Mouse (Mus musculus): ENCODE results near the gene Gcnt2.
"Not testable (repeated sequence)": the region's sequence is repeated elsewhere in the genome, so short reads cannot be mapped to it uniquely, and the experiment has no call there.

Gcnt2 gene

GRCm38 (mm10) chr13:40987608-40988303 lies 128.2 kb downstream of the Gcnt2 start:
- in situ Hi-C loops (cut with MboI; ENCODE audit: unreplicated experiment in 2 of 2) = not testable (repeated sequence)

GRCm38 (mm10) chr13:40988418-40988817 lies 128.9 kb downstream of the Gcnt2 start:
- in situ Hi-C loops (cut with MboI; ENCODE audit: unreplicated experiment in 2 of 2) = no loop called here

- in situ Hi-C loops (cut with MboI; ENCODE audit: unreplicated experiment in 2 of 2) = no loop called here
Observed at GRCm38 (mm10) chr13:40994487-40995263, 135.1 kb downstream of the Gcnt2 start.

- in situ Hi-C loops (cut with MboI; ENCODE audit: unreplicated experiment in 2 of 2) = not testable (repeated sequence)
Observed at GRCm38 (mm10) chr13:40998537-40998936, 139.0 kb downstream of the Gcnt2 start.

GRCm38 (mm10) chr13:41000140-41000925 lies 140.8 kb downstream of the Gcnt2 start:
- in situ Hi-C loops (cut with MboI; ENCODE audit: unreplicated experiment in 2 of 2) = loop anchor here (10.0 to 25.0 kb wide), 3 partner anchors 237 to 612 kb away; partner anchors contain the start of genes Smim13 (in 2 of the 2) and Tmem170b (in 2 of the 2)

- in situ Hi-C loops (cut with MboI; ENCODE audit: unreplicated experiment in 2 of 2) = loop anchor here (10.0 to 25.0 kb wide), 3 partner anchors 236 to 611 kb away; partner anchors contain the start of genes Smim13 (in 2 of the 2) and Tmem170b (in 2 of the 2)
Observed at GRCm38 (mm10) chr13:41000926-41001639, 141.5 kb downstream of the Gcnt2 start, which contains the start of gene Pak1ip1. Gene Pak1ip1, plus strand, starts transcription at chr13:41001023.

- in situ Hi-C loops (cut with MboI; ENCODE audit: unreplicated experiment in 2 of 2) = loop anchor here (10.0 to 25.0 kb wide), 3 partner anchors 235 to 610 kb away; partner anchors contain the start of genes Smim13 (in 2 of the 2) and Tmem170b (in 2 of the 2)
Observed at GRCm38 (mm10) chr13:41002001-41002400, 142.4 kb downstream of the Gcnt2 start.

- in situ Hi-C loops (cut with MboI; ENCODE audit: unreplicated experiment in 2 of 2) = loop anchor here (10.0 to 25.0 kb wide), 3 partner anchors 231 to 606 kb away; partner anchors contain the start of genes Smim13 (in 2 of the 2) and Tmem170b (in 2 of the 2)
Observed at GRCm38 (mm10) chr13:41006244-41006643, 146.7 kb downstream of the Gcnt2 start.

GRCm38 (mm10) chr13:41008271-41008670 lies 148.7 kb downstream of the Gcnt2 start:
- in situ Hi-C loops (cut with MboI; ENCODE audit: unreplicated experiment in 2 of 2) = loop anchor here (10.0 to 25.0 kb wide), 3 partner anchors 229 to 604 kb away; partner anchors contain the start of genes Smim13 (in 2 of the 2) and Tmem170b (in 2 of the 2)

GRCm38 (mm10) chr13:41008946-41009345 lies 149.4 kb downstream of the Gcnt2 start:
- in situ Hi-C loops (cut with MboI; ENCODE audit: unreplicated experiment in 2 of 2) = loop anchor here (10.0 to 25.0 kb wide), 3 partner anchors 228 to 603 kb away; partner anchors contain the start of genes Smim13 (in 2 of the 2) and Tmem170b (in 2 of the 2)

All from v-Abl transformed pro-B cells (cell line).